Mouse (Mus musculus): ENCODE data around the gene Adgrl3. TPM values are rescaled to one million over a fixed set of nuclear protein-coding genes. Genes with fewer than 3 reads are reported as not detected.

Adgrl3 gene
- total RNA-seq (2014; fragmentation: Nextera tagmentation) (not detected in 2 replicates), total RNA-seq (2017) (not detected in 2 replicates)

- peak; percentile 52 for ATAC-seq (replicated peaks; ENCODE audit: poor library complexity, severe bottlenecking)
Observed at GRCm38 (mm10) chr5:81019590-81020254, at the start of gene Adgrl3. TSS of gene Adgrl3 (plus strand) at chr5:81020138.

- no peak for ATAC-seq (replicated peaks; ENCODE audit: poor library complexity, severe bottlenecking)
Observed at GRCm38 (mm10) chr5:81019166-81019565, 772 bp upstream of the Adgrl3 start.

- peak; percentile 71 for ATAC-seq (replicated peaks; ENCODE audit: poor library complexity, severe bottlenecking)
Observed at GRCm38 (mm10) chr5:81020281-81021005, 505 bp downstream of the Adgrl3 start.

GRCm38 (mm10) chr5:81021006-81021320, 1.0 kb downstream of the Adgrl3 start:
- no peak for ATAC-seq (replicated peaks; ENCODE audit: poor library complexity, severe bottlenecking)

GRCm38 (mm10) chr5:81021331-81021863, 1.5 kb downstream of the Adgrl3 start:
- ATAC-seq (replicated peaks; ENCODE audit: poor library complexity, severe bottlenecking): peak; percentile 32; the same call in 1 of the 2 replicates

- no peak for ATAC-seq (replicated peaks; ENCODE audit: poor library complexity, severe bottlenecking)
Observed at GRCm38 (mm10) chr5:81021864-81022305, 1.9 kb downstream of the Adgrl3 start.

GRCm38 (mm10) chr5:81022306-81023071, 2.6 kb downstream of the Adgrl3 start:
- no peak for ATAC-seq (replicated peaks; ENCODE audit: poor library complexity, severe bottlenecking)

- no peak for ATAC-seq (replicated peaks; ENCODE audit: poor library complexity, severe bottlenecking)
Observed at GRCm38 (mm10) chr5:81023923-81024715, 4.2 kb downstream of the Adgrl3 start.

GRCm38 (mm10) chr5:81028875-81029274, 8.9 kb downstream of the Adgrl3 start:
- no peak for ATAC-seq (replicated peaks; ENCODE audit: poor library complexity, severe bottlenecking)

GRCm38 (mm10) chr5:81037091-81037490, 17.2 kb downstream of the Adgrl3 start:
- ATAC-seq (replicated peaks; ENCODE audit: poor library complexity, severe bottlenecking): peak; percentile 75

- ATAC-seq (replicated peaks; ENCODE audit: poor library complexity, severe bottlenecking): peak; percentile 65
Observed at GRCm38 (mm10) chr5:81043875-81044274, 23.9 kb downstream of the Adgrl3 start.

GRCm38 (mm10) chr5:81046128-81046527, 26.2 kb downstream of the Adgrl3 start:
- ATAC-seq (replicated peaks; ENCODE audit: poor library complexity, severe bottlenecking): no peak

- ATAC-seq (replicated peaks; ENCODE audit: poor library complexity, severe bottlenecking): no peak
Observed at GRCm38 (mm10) chr5:81054628-81055027, 34.7 kb downstream of the Adgrl3 start.

GRCm38 (mm10) chr5:81055253-81055652, 35.3 kb downstream of the Adgrl3 start:
- no peak for ATAC-seq (replicated peaks; ENCODE audit: poor library complexity, severe bottlenecking)

- peak; percentile 99 for ATAC-seq (replicated peaks; ENCODE audit: poor library complexity, severe bottlenecking)
Observed at GRCm38 (mm10) chr5:81058122-81058521, 38.2 kb downstream of the Adgrl3 start.

- ATAC-seq (replicated peaks; ENCODE audit: poor library complexity, severe bottlenecking): peak; percentile 50
Observed at GRCm38 (mm10) chr5:81060950-81061349, 41.0 kb downstream of the Adgrl3 start.

- no peak for ATAC-seq (replicated peaks; ENCODE audit: poor library complexity, severe bottlenecking)
Observed at GRCm38 (mm10) chr5:81061386-81061785, 41.4 kb downstream of the Adgrl3 start.

GRCm38 (mm10) chr5:81064026-81064425, 44.1 kb downstream of the Adgrl3 start:
- no peak for ATAC-seq (replicated peaks; ENCODE audit: poor library complexity, severe bottlenecking)

- peak; percentile 75 for ATAC-seq (replicated peaks; ENCODE audit: poor library complexity, severe bottlenecking)
Observed at GRCm38 (mm10) chr5:81068173-81068572, 48.2 kb downstream of the Adgrl3 start.

- ATAC-seq (replicated peaks; ENCODE audit: poor library complexity, severe bottlenecking): no peak
Observed at GRCm38 (mm10) chr5:81068839-81069238, 48.9 kb downstream of the Adgrl3 start.
